Mouse (Mus musculus): ENCODE results near the gene Ephb6.

Ephb6 gene

GRCm38 (mm10) chr6:41635211-41635610 lies 29.9 kb downstream of the Ephb6 start:
- H3K4me3 ChIP-seq (replicated peaks; ENCODE audit: low read length): no peak overlapping the region
- TF ChIP-seq NANOG (IDR thresholded peaks at IDR 0.05; ENCODE audit: borderline replicate concordance, low read length): no peak
- TF ChIP-seq POU5F1 (IDR thresholded peaks at IDR 0.05; ENCODE audit: borderline replicate concordance, low read length): no peak
- TF ChIP-seq CTCF (conservative IDR thresholded peaks at IDR 0.05; ENCODE audit: low read length): no peak
- H3K4me1 ChIP-seq (replicated peaks; ENCODE audit: low read depth, low read length): no peaks in the 10 kb centered on the region
- H3K36me3 ChIP-seq (ENCODE audit: insufficient read depth, low read length): no peaks in the 10 kb centered on the region
- no peaks in the 10 kb centered on the region for H3K27me3 ChIP-seq (ENCODE audit: insufficient read depth, low read length)
- H3K9me3 ChIP-seq (ENCODE audit: low read length): no peaks in the 10 kb centered on the region

GRCm38 (mm10) chr6:41636178-41636577 lies 30.9 kb downstream of the Ephb6 start, which contains the start of gene Trpv6:
Gene Trpv6, minus strand, starts transcription at chr6:41636405.
- Histone ChIP-seq H3K27me3 (ENCODE audit: insufficient read depth, low read length) (no peaks in the 10 kb centered on the region), H3K9me3 (ENCODE audit: low read length) (no peaks in the 10 kb centered on the region), H3K4me1 (replicated peaks; ENCODE audit: low read depth, low read length) (no peaks in the 10 kb centered on the region), H3K4me3 (replicated peaks; ENCODE audit: low read length) (no peak within 1 kb of the TSS), H3K36me3 (ENCODE audit: insufficient read depth, low read length) (no peaks in the 10 kb centered on the region)
- TF ChIP-seq CTCF (conservative IDR thresholded peaks at IDR 0.05; ENCODE audit: low read length) (no peak), POU5F1 (IDR thresholded peaks at IDR 0.05; ENCODE audit: borderline replicate concordance, low read length) (no peak), NANOG (IDR thresholded peaks at IDR 0.05; ENCODE audit: borderline replicate concordance, low read length) (no peak)

- Histone ChIP-seq H3K9me3 (ENCODE audit: low read length) (no peaks in the 10 kb centered on the region), H3K4me3 (replicated peaks; ENCODE audit: low read length) (no peak overlapping the region), H3K4me1 (replicated peaks; ENCODE audit: low read depth, low read length) (no peaks in the 10 kb centered on the region)
Measured at GRCm38 (mm10) chr6:41637393-41637792, 32.1 kb downstream of the Ephb6 start.

GRCm38 (mm10) chr6:41637927-41638506 lies 32.7 kb downstream of the Ephb6 start:
- H3K4me3 ChIP-seq (replicated peaks; ENCODE audit: low read length): no peak overlapping the region
- no peak for TF ChIP-seq NANOG (IDR thresholded peaks at IDR 0.05; ENCODE audit: borderline replicate concordance, low read length)
- TF ChIP-seq CTCF (conservative IDR thresholded peaks at IDR 0.05; ENCODE audit: low read length): no peak
- TF ChIP-seq POU5F1 (IDR thresholded peaks at IDR 0.05; ENCODE audit: borderline replicate concordance, low read length): no peak
- no peaks in the 10 kb centered on the region for H3K27me3 ChIP-seq (ENCODE audit: insufficient read depth, low read length)
- H3K9me3 ChIP-seq (ENCODE audit: low read length): no peaks in the 10 kb centered on the region
- no peaks in the 10 kb centered on the region for H3K4me1 ChIP-seq (replicated peaks; ENCODE audit: low read depth, low read length)
- no peaks in the 10 kb centered on the region for H3K36me3 ChIP-seq (ENCODE audit: insufficient read depth, low read length)

More at GRCm38 (mm10) chr6:41637393-41637792, 32.1 kb downstream of the Ephb6 start:
- TF ChIP-seq CTCF (conservative IDR thresholded peaks at IDR 0.05; ENCODE audit: low read length) (no peak), POU5F1 (IDR thresholded peaks at IDR 0.05; ENCODE audit: borderline replicate concordance, low read length) (no peak), NANOG (IDR thresholded peaks at IDR 0.05; ENCODE audit: borderline replicate concordance, low read length) (no peak)
- no peaks in the 10 kb centered on the region for H3K36me3 ChIP-seq (ENCODE audit: insufficient read depth, low read length)
- no peaks in the 10 kb centered on the region for H3K27me3 ChIP-seq (ENCODE audit: insufficient read depth, low read length)

GRCm38 (mm10) chr6:41640449-41640848 lies 35.2 kb downstream of the Ephb6 start:
- H3K4me3 ChIP-seq (replicated peaks; ENCODE audit: low read length): no peak overlapping the region
- H3K9me3 ChIP-seq (ENCODE audit: low read length): no peaks in the 10 kb centered on the region
- no peaks in the 10 kb centered on the region for H3K36me3 ChIP-seq (ENCODE audit: insufficient read depth, low read length)
- no peaks in the 10 kb centered on the region for H3K4me1 ChIP-seq (replicated peaks; ENCODE audit: low read depth, low read length)
- no peak for TF ChIP-seq CTCF (conservative IDR thresholded peaks at IDR 0.05; ENCODE audit: low read length)
- TF ChIP-seq POU5F1 (IDR thresholded peaks at IDR 0.05; ENCODE audit: borderline replicate concordance, low read length): no peak
- H3K27me3 ChIP-seq (ENCODE audit: insufficient read depth, low read length): no peaks in the 10 kb centered on the region

- no peaks in the 10 kb centered on the region for H3K27me3 ChIP-seq (ENCODE audit: insufficient read depth, low read length)
- no peaks in the 10 kb centered on the region for H3K36me3 ChIP-seq (ENCODE audit: insufficient read depth, low read length)
- no peak overlapping the region for H3K4me3 ChIP-seq (replicated peaks; ENCODE audit: low read length)
- no peaks in the 10 kb centered on the region for H3K4me1 ChIP-seq (replicated peaks; ENCODE audit: low read depth, low read length)
- TF ChIP-seq CTCF (conservative IDR thresholded peaks at IDR 0.05; ENCODE audit: low read length) (no peak), NANOG (IDR thresholded peaks at IDR 0.05; ENCODE audit: borderline replicate concordance, low read length) (no peak), POU5F1 (IDR thresholded peaks at IDR 0.05; ENCODE audit: borderline replicate concordance, low read length) (no peak)
- no peaks in the 10 kb centered on the region for H3K9me3 ChIP-seq (ENCODE audit: low read length)
Measured at GRCm38 (mm10) chr6:41641173-41641866, 36.0 kb downstream of the Ephb6 start.

- no peaks in the 10 kb centered on the region for H3K36me3 ChIP-seq (ENCODE audit: insufficient read depth, low read length)
- no peaks in the 10 kb centered on the region for H3K4me1 ChIP-seq (replicated peaks; ENCODE audit: low read depth, low read length)
- H3K27me3 ChIP-seq (ENCODE audit: insufficient read depth, low read length): no peaks in the 10 kb centered on the region
- H3K9me3 ChIP-seq (ENCODE audit: low read length): no peaks in the 10 kb centered on the region
- no peak for TF ChIP-seq NANOG (IDR thresholded peaks at IDR 0.05; ENCODE audit: borderline replicate concordance, low read length)
- no peak for TF ChIP-seq CTCF (conservative IDR thresholded peaks at IDR 0.05; ENCODE audit: low read length)
- TF ChIP-seq POU5F1 (IDR thresholded peaks at IDR 0.05; ENCODE audit: borderline replicate concordance, low read length): no peak
- no peak overlapping the region for H3K4me3 ChIP-seq (replicated peaks; ENCODE audit: low read length)
Measured at GRCm38 (mm10) chr6:41642765-41643164, 37.5 kb downstream of the Ephb6 start.

GRCm38 (mm10) chr6:41643227-41643626 lies 37.9 kb downstream of the Ephb6 start:
- TF ChIP-seq POU5F1 (IDR thresholded peaks at IDR 0.05; ENCODE audit: borderline replicate concordance, low read length) (no peak), CTCF (conservative IDR thresholded peaks at IDR 0.05; ENCODE audit: low read length) (no peak)
- no peaks in the 10 kb centered on the region for H3K4me1 ChIP-seq (replicated peaks; ENCODE audit: low read depth, low read length)
- no peaks in the 10 kb centered on the region for H3K36me3 ChIP-seq (ENCODE audit: insufficient read depth, low read length)
- no peak overlapping the region for H3K4me3 ChIP-seq (replicated peaks; ENCODE audit: low read length)
- no peaks in the 10 kb centered on the region for H3K9me3 ChIP-seq (ENCODE audit: low read length)
- no peaks in the 10 kb centered on the region for H3K27me3 ChIP-seq (ENCODE audit: insufficient read depth, low read length)
